11 mouse cellular contexts compared by ENCODE assay signal in the genomic region with DNA sequence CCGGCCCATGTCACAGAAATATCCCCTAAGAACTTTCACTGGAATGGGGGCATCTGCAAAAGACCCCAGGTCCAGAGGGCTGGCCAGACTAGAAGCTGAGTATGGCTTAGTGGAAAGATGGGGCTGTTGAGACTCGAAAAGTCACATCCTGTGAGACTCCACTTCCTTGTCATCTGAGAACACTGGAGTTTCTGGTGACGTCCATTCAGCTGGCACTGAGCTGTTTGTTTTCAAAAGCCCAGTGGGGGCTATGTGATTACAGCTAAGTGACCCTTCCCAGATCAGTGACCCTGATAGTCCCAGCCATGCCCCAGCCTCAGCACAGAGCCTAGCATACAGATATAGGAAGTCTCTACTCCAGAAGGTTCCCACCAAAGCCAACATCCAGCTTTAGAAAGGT. TPM values are rescaled to one million over a fixed set of nuclear protein-coding genes. Genes with fewer than 3 reads are reported as not detected.
DNase-seq lines count a peak whose midpoint lies in the region; ATAC-seq and TF ChIP-seq lines count a peak whose summit lies in the region.
"Had no signal": no experiment of that assay in that cellular context is flagged by ENCODE, and none has a peak within 500 bp of the region (broad histone marks: within the 10 kb centered on the region; RNA-seq: fewer than 3 reads in every experiment).

No protein-coding gene starts in this region.

- H3K27me3 ChIP-seq in kidney, embryonic 16.5 days (ENCODE audit: insufficient read depth, low read length), result peaks cover 2% of the 10 kb centered on the region; the same call in 1 of the 2 replicates
- peaks cover 28% of the 10 kb centered on the region for H3K27me3 ChIP-seq in embryonic facial prominence, embryonic 12.5 days
- H3K27me3 ChIP-seq in limb, embryonic 15.5 days, result 0 out of 2 replicates have a peak, but pooled peaks cover 5% of the 10 kb centered on the region

- intact Hi-C loops in gastrocnemius, adult 2 months (cut with DNase I), result no loop called here
- intact Hi-C loops in gastrocnemius, postnatal 36 days (cut with DNase I), result no loop called here
- intact Hi-C loops in gastrocnemius, postnatal 14 days (cut with DNase I; ENCODE audit: low total_unique reads), result no loop called here

- TF ChIP-seq CTCF in gastrocnemius, adult 2 months (IDR thresholded peaks at IDR 0.05), result no peak

- no peaks in the 10 kb centered on the region for H3K36me3 ChIP-seq in kidney, embryonic 16.5 days (ENCODE audit: insufficient read depth, low read length)
- no peaks in the 10 kb centered on the region for H3K36me3 ChIP-seq in embryonic facial prominence, embryonic 12.5 days
- no peaks in the 10 kb centered on the region for H3K36me3 ChIP-seq in limb, embryonic 15.5 days
- H3K36me3 ChIP-seq: neural tube, embryonic 12.5 days had no signal

- peak overlapping the region; percentile 17 for H3K4me2 ChIP-seq in kidney, embryonic 16.5 days (replicated peaks; ENCODE audit: low read depth, low read length)
- H3K4me2 ChIP-seq in embryonic facial prominence, embryonic 12.5 days (replicated peaks), result 0 out of 2 replicates have a peak overlapping the region, but pooled peaks have one; percentile 3
- H3K4me2 ChIP-seq in limb, embryonic 15.5 days, result no peak overlapping the region
- H3K4me2 ChIP-seq: neural tube, embryonic 12.5 days had no signal

- H3K4me3 ChIP-seq in gastrocnemius, adult 2 months, result no peak overlapping the region; the same call in 1 of the 2 replicates
- H3K4me3 ChIP-seq in kidney, embryonic 16.5 days (ENCODE audit: low read length), result no peak overlapping the region
- H3K4me3 ChIP-seq in embryonic facial prominence, embryonic 12.5 days, result no peak overlapping the region
- H3K4me3 ChIP-seq in limb, embryonic 15.5 days, result no peak overlapping the region
- H3K4me3 ChIP-seq: left cerebral cortex, adult 2 months; neural tube, embryonic 12.5 days had no signal

- H3K9me3 ChIP-seq in kidney, embryonic 16.5 days (ENCODE audit: low read length), result no peaks in the 10 kb centered on the region
- no peaks in the 10 kb centered on the region for H3K9me3 ChIP-seq in embryonic facial prominence, embryonic 12.5 days
- no peaks in the 10 kb centered on the region for H3K9me3 ChIP-seq in limb, embryonic 15.5 days
- H3K9me3 ChIP-seq: neural tube, embryonic 12.5 days had no signal

- WGBS in kidney, embryonic 16.5 days, result 9% methylated on average over 3 of the region's 3 CpGs
- 9% methylated on average over 3 of the region's 3 CpGs for WGBS in embryonic facial prominence, embryonic 12.5 days
- 27% methylated on average over 3 of the region's 3 CpGs for WGBS in limb, embryonic 15.5 days

- DNase-seq in gastrocnemius, adult 2 months, result peak; percentile 13
- DNase-seq in gastrocnemius, postnatal 36 days, result no peak
- no peak for DNase-seq in kidney, adult 18-20 months
- no peak for DNase-seq in cerebellum, postnatal 10 days
- DNase-seq in gastrocnemius, postnatal 14 days, result no peak
- DNase-seq: lung, adult 18-20 months had no signal

- H3K27ac ChIP-seq in gastrocnemius, adult 2 months, result peak overlapping the region; percentile 64
- peak overlapping the region; percentile 41; the same call in 1 of the 2 replicates for H3K27ac ChIP-seq in kidney, embryonic 16.5 days (ENCODE audit: low read length)
- no peak overlapping the region for H3K27ac ChIP-seq in embryonic facial prominence, embryonic 12.5 days
- H3K27ac ChIP-seq in limb, embryonic 15.5 days, result peak overlapping the region; percentile 72
- H3K27ac ChIP-seq: left cerebral cortex, adult 2 months; neural tube, embryonic 12.5 days had no signal

- no peak for ATAC-seq in kidney, embryonic 16.5 days (ENCODE audit: low FRiP score, low TSS enrichment)
- no peak for ATAC-seq in embryonic facial prominence, embryonic 12.5 days (ENCODE audit: insufficient number of reproducible peaks, insufficient read depth, low FRiP score, low TSS enrichment)
- ATAC-seq in limb, embryonic 15.5 days (ENCODE audit: insufficient number of reproducible peaks, low FRiP score, low TSS enrichment, low read depth), result no peak

- H3K4me1 ChIP-seq in kidney, embryonic 16.5 days (ENCODE audit: insufficient read depth, low read length), result peaks cover 57% of the 10 kb centered on the region
- H3K4me1 ChIP-seq in embryonic facial prominence, embryonic 12.5 days, result peaks cover 38% of the 10 kb centered on the region
- peaks cover 65% of the 10 kb centered on the region for H3K4me1 ChIP-seq in limb, embryonic 15.5 days

- peak overlapping the region; percentile 37; the same call in 1 of the 2 replicates for H3K9ac ChIP-seq in kidney, embryonic 16.5 days (replicated peaks; ENCODE audit: low read length)
- H3K9ac ChIP-seq in embryonic facial prominence, embryonic 12.5 days, result no peak overlapping the region
- H3K9ac ChIP-seq in limb, embryonic 15.5 days, result no peak overlapping the region
- H3K9ac ChIP-seq: neural tube, embryonic 12.5 days had no signal

RNA-seq across cellular contexts. Expression of gene Trpv4, which starts 6.8 kb away (rescaled TPM):
- 1 to 10 TPM; 1.9 to 2.0 TPM for total RNA-seq in gastrocnemius, adult 2 months (2021)
- 1 to 10 TPM in 1 of 2 experiments, under 1 TPM in 1; 0.87 to 2.1 TPM for total RNA-seq in gastrocnemius, postnatal 36 days (2021)
- 33.4 and 33.6 TPM in 2 replicates for polyA plus RNA-seq in kidney, embryonic 16.5 days (2015; fragmentation: Nextera tagmentation; extraction: Ambion mirVana)
- polyA plus RNA-seq in embryonic facial prominence, embryonic 12.5 days (2016; fragmentation: Nextera tagmentation; extraction: Ambion mirVana), result 3.2 and 3.5 TPM in 2 replicates
- 14.8 and 16.2 TPM in 2 replicates for polyA plus RNA-seq in limb, embryonic 15.5 days (2015; fragmentation: Nextera tagmentation; extraction: Ambion mirVana)
- total RNA-seq in gastrocnemius, postnatal 14 days (2021), result 1 to 10 TPM; 1.6 to 1.8 TPM

RNA-seq across cellular contexts. Expression of gene Gltp, which starts 39.3 kb away (rescaled TPM):
- 10 to 100 TPM in 1 of 2 experiments, 1 to 10 TPM in 1; 6.7 to 10.8 TPM for total RNA-seq in gastrocnemius, adult 2 months (2021)
- 1 to 10 TPM; 7.3 to 7.9 TPM for total RNA-seq in gastrocnemius, postnatal 36 days (2021)
- polyA plus RNA-seq in kidney, embryonic 16.5 days (2015; fragmentation: Nextera tagmentation; extraction: Ambion mirVana), result 86.0 and 89.6 TPM in 2 replicates
- polyA plus RNA-seq in embryonic facial prominence, embryonic 12.5 days (2016; fragmentation: Nextera tagmentation; extraction: Ambion mirVana), result 63.0 and 64.5 TPM in 2 replicates
- polyA plus RNA-seq in limb, embryonic 15.5 days (2015; fragmentation: Nextera tagmentation; extraction: Ambion mirVana), result 688 and 696 TPM in 2 replicates
- total RNA-seq in gastrocnemius, postnatal 14 days (2021), result 10 to 100 TPM; 10.8 to 13.5 TPM

RNA-seq across cellular contexts. Expression of gene Tchp, which starts 56.1 kb away (rescaled TPM):
- total RNA-seq in gastrocnemius, adult 2 months (2021), result 1 to 10 TPM; 3.6 to 3.8 TPM
- 1 to 10 TPM; 2.7 to 2.9 TPM for total RNA-seq in gastrocnemius, postnatal 36 days (2021)
- 15.5 and 16.1 TPM in 2 replicates for polyA plus RNA-seq in kidney, embryonic 16.5 days (2015; fragmentation: Nextera tagmentation; extraction: Ambion mirVana)
- polyA plus RNA-seq in embryonic facial prominence, embryonic 12.5 days (2016; fragmentation: Nextera tagmentation; extraction: Ambion mirVana), result 18.8 and 21.7 TPM in 2 replicates
- polyA plus RNA-seq in limb, embryonic 15.5 days (2015; fragmentation: Nextera tagmentation; extraction: Ambion mirVana), result 12.8 and 15.1 TPM in 2 replicates
- 1 to 10 TPM; 3.4 to 3.5 TPM for total RNA-seq in gastrocnemius, postnatal 14 days (2021)
